Mouse (Mus musculus) ES-Bruce4 (cell line): ENCODE data around the gene Defb26.

Source experiments
- CTCF ChIP-seq: IDR thresholded peaks from one replicate; pipeline ENCODE4 v1.8.1; 2011; ENCODE audit warnings: low read depth, low read length
- EP300 ChIP-seq: IDR thresholded peaks from 2 replicates; pipeline ENCODE4 v1.6.1; 2011; ENCODE audit warnings: low read depth, low read length; ENCODE audit not compliant: insufficient read depth
- POLR2A ChIP-seq: IDR thresholded peaks from one replicate; pipeline ENCODE4 v1.8.1; 2011; ENCODE audit warnings: low read length; ENCODE audit not compliant: insufficient read depth

- TF ChIP-seq EP300 (no peak), CTCF (no peak), POLR2A (no peak)
These were observed at the start of gene Defb26 for GRCm38 (mm10) chr2:152511592-152511991.
